25 mouse cellular contexts compared by ENCODE assay signal in the genomic region with DNA sequence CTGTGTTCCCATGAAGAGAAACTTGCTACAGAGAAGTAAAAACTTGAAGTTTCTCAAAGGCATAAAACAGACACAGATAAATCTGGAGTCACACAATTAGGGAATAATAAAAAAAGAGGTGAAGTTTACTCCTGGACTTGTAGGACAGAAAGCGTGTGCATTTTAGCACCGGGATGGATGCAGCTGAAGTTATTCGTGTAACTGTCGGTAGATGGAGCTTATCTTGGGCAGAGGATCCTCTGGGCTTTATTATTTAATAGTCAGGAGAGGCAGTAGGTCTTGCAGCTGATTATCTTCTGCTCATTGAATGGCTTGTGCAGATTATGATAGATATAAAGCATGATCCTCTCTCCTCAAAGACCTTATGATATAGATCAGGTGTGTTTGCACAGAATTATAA.
A peak's percentile ranks its signal among the peaks of the same experiment; 100 is the strongest.
DNase-seq lines count a peak whose midpoint lies in the region; ATAC-seq and TF ChIP-seq lines count a peak whose summit lies in the region.
"Had no signal": no experiment of that assay in that cellular context is flagged by ENCODE, and none has a peak within 500 bp of the region (broad histone marks: within the 10 kb centered on the region; RNA-seq: fewer than 3 reads in every experiment).

No protein-coding gene starts in this region.

- no peak overlapping the region for H3K9ac ChIP-seq in midbrain, embryonic 15.5 days
- no peak overlapping the region for H3K9ac ChIP-seq in midbrain, embryonic 13.5 days (replicated peaks)
- H3K9ac ChIP-seq in midbrain, postnatal 0 days (replicated peaks; ENCODE audit: low read length, poor library complexity, severe bottlenecking): no peak overlapping the region
- H3K9ac ChIP-seq: hindbrain, embryonic 14.5 days; limb, embryonic 13.5 days; neural tube, embryonic 12.5 days had no signal

- peak; percentile 30 for TF ChIP-seq CTCF in left cerebral cortex, adult 2 months (IDR thresholded peaks at IDR 0.05)
- TF ChIP-seq CTCF in midbrain, postnatal 0 days (IDR thresholded peaks at IDR 0.05): peak; percentile 64

- no peak overlapping the region for H3K4me2 ChIP-seq in midbrain, embryonic 15.5 days
- H3K4me2 ChIP-seq in midbrain, embryonic 13.5 days (replicated peaks): no peak overlapping the region
- H3K4me2 ChIP-seq in midbrain, postnatal 0 days (ENCODE audit: low read depth, low read length, poor library complexity, severe bottlenecking): no peak overlapping the region
- H3K4me2 ChIP-seq: heart, embryonic 11.5 days; hindbrain, embryonic 14.5 days; limb, embryonic 13.5 days; liver, embryonic 11.5 days; neural tube, embryonic 12.5 days had no signal

- no peaks in the 10 kb centered on the region for H3K36me3 ChIP-seq in midbrain, embryonic 15.5 days (replicated peaks)
- H3K36me3 ChIP-seq in midbrain, embryonic 13.5 days: no peaks in the 10 kb centered on the region
- H3K36me3 ChIP-seq in midbrain, postnatal 0 days (ENCODE audit: insufficient read depth, low read length): no peaks in the 10 kb centered on the region
- H3K36me3 ChIP-seq: limb, embryonic 13.5 days; neural tube, embryonic 12.5 days had no signal

- peaks cover 5% of the 10 kb centered on the region for H3K4me1 ChIP-seq in midbrain, embryonic 15.5 days
- peaks cover 11% of the 10 kb centered on the region for H3K4me1 ChIP-seq in midbrain, embryonic 13.5 days (replicated peaks)
- no peaks in the 10 kb centered on the region for H3K4me1 ChIP-seq in midbrain, postnatal 0 days (ENCODE audit: insufficient read depth, low read length)

- intact Hi-C loops in left cerebral cortex, adult 2 months (cut with DNase I): no loop called here

- ATAC-seq in frontal cortex, adult (ENCODE audit: low TSS enrichment): peak; percentile 69; the same call in 1 of the 2 replicates
- ATAC-seq in midbrain, embryonic 15.5 days (replicated peaks): 0 out of 2 replicates have a peak, but pooled peaks have one; percentile 40
- ATAC-seq in midbrain, embryonic 13.5 days: no peak
- no peak for ATAC-seq in midbrain, postnatal 0 days (ENCODE audit: low FRiP score)

- DNase-seq in frontal cortex, adult 2 months (ENCODE audit: extremely low spot score in 1 of 2, low spot score in 1 of 2): no peak
- DNase-seq in left cerebral cortex, adult 2 months (ENCODE audit: extremely low spot score in 1 of 2, low spot score in 2 of 2): no peak
- DNase-seq in left cerebral cortex, adult 9 months (ENCODE audit: low spot score in 2 of 2): no peak
- DNase-seq in midbrain, postnatal 0 days (ENCODE audit: low spot score): peak; percentile 38
- DNase-seq in urinary bladder, postnatal 25 days (ENCODE audit: low spot score): no peak
- DNase-seq: adrenal gland, postnatal 25 days; cerebellum, adult 2 months; gastrocnemius, postnatal 36 days; heart, adult 18-20 months; heart, postnatal 36 days; kidney, adult 8-10 months; kidney, postnatal 4 days; lung, postnatal 10 days; thymus, postnatal 14 days had no signal

- no peaks in the 10 kb centered on the region for H3K27me3 ChIP-seq in midbrain, embryonic 15.5 days (replicated peaks)
- H3K27me3 ChIP-seq in midbrain, embryonic 13.5 days: no peaks in the 10 kb centered on the region
- H3K27me3 ChIP-seq in midbrain, postnatal 0 days (ENCODE audit: insufficient read depth, low read length): no peaks in the 10 kb centered on the region
- H3K27me3 ChIP-seq: CH12.LX; limb, embryonic 13.5 days; neural tube, embryonic 12.5 days had no signal

- no peaks in the 10 kb centered on the region for H3K9me3 ChIP-seq in midbrain, embryonic 15.5 days
- H3K9me3 ChIP-seq in midbrain, embryonic 13.5 days: no peaks in the 10 kb centered on the region
- H3K9me3 ChIP-seq in midbrain, postnatal 0 days (ENCODE audit: low read length): no peaks in the 10 kb centered on the region
- H3K9me3 ChIP-seq: limb, embryonic 13.5 days; neural tube, embryonic 12.5 days had no signal

- H3K4me3 ChIP-seq in left cerebral cortex, adult 2 months: no peak overlapping the region
- no peak overlapping the region for H3K4me3 ChIP-seq in midbrain, embryonic 15.5 days
- H3K4me3 ChIP-seq in midbrain, embryonic 13.5 days (replicated peaks): no peak overlapping the region
- no peak overlapping the region for H3K4me3 ChIP-seq in midbrain, postnatal 0 days (ENCODE audit: low read depth, low read length)
- H3K4me3 ChIP-seq: erythroblast, embryonic 14.5 days; limb, embryonic 13.5 days; neural tube, embryonic 12.5 days had no signal

- no peak overlapping the region for H3K27ac ChIP-seq in left cerebral cortex, adult 2 months
- H3K27ac ChIP-seq in midbrain, embryonic 15.5 days: no peak overlapping the region
- H3K27ac ChIP-seq in midbrain, embryonic 13.5 days: no peak overlapping the region
- no peak overlapping the region for H3K27ac ChIP-seq in midbrain, postnatal 0 days (ENCODE audit: low read depth, low read length)
- H3K27ac ChIP-seq: hindbrain, embryonic 14.5 days; kidney, postnatal 0 days; limb, embryonic 13.5 days; neural tube, embryonic 12.5 days had no signal

- 64% methylated on average over 4 of the region's 4 CpGs for WGBS in midbrain, embryonic 15.5 days
- 76% methylated on average over 4 of the region's 4 CpGs for WGBS in midbrain, embryonic 13.5 days
- 61% methylated on average over 4 of the region's 4 CpGs for WGBS in midbrain, postnatal 0 days

Comparison
In these comparisons a context has a peak if more than half of its experiments do, and no peak if none do; other contexts are left out.
1. ATAC-seq: peak in frontal cortex, adult (single experiment) and midbrain, embryonic 15.5 days (single experiment); none in midbrain, embryonic 13.5 days (single experiment) and midbrain, postnatal 0 days (single experiment).